Mouse (Mus musculus): ENCODE results near the gene Copz1.

DNA sequence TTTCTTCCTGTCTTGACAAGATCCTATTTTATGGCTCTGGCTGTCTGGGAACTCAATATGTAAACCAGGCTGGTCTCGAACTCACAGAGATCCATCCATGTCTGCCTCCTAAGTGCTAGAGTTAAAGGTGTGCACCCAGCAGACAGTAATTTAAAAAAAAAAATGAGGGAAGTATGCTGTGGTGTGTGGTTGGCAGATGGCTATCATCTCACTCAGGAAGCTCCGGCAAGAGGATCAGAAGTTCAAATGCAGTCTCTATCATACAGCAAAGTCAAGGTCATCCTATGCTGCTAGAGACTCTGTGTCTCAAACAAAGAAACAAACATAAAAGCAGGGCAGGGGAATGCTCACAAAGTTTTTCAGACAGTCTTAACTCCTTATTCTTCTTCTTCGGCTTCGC is 3.6 kb upstream of the Copz1 start:
- TF ChIP-seq GATA1 (IDR thresholded peaks at IDR 0.05; ENCODE audit: low read length) (no peak), TAL1 (IDR thresholded peaks at IDR 0.05; ENCODE audit: low read length) (no peak)

Measured in erythroblast, embryonic 14.5 days (primary cell).